Mouse (Mus musculus) urinary bladder, adult 18-20 months (tissue): Measurements from ENCODE around the gene Fcer2a.

ENCODE experiments used
- DNase-seq, 2 experiments: peaks; one replicate each; pipeline ENCODE4 v3.0.0; 2022; ENCODE audit warnings: low spot score in 2 of 2, mixed read lengths in 2 of 2

The Fcer2a gene

GRCm38 (mm10) chr8:3676131-3676992 is 17.6 kb downstream of the Fcer2a start, which contains the start of gene Trappc5:
Gene Trappc5, plus strand, starts transcription at chr8:3676299.
- DNase-seq, result peak; percentile 86 to 91

DNA sequence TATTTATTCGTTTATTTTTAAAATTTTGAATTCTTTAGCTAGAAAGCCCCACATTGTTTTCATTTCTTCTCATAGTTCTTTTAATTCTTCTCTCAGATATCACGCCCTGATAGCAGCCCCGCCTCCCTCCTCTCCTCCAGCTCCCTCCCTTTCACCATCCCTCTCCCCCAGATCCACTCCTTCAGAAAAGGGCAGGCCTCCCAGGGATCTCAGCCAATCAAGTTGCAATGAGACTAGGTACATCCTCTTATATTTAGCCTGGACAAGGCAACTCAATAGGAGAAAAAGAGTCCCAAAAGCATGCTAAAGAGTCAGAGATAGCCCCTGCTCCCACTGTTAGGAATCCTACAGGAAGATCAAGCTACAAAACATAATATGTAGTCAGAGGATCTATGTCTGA is 19.3 kb downstream of the Fcer2a start:
- DNase-seq, result no peak

DNA sequence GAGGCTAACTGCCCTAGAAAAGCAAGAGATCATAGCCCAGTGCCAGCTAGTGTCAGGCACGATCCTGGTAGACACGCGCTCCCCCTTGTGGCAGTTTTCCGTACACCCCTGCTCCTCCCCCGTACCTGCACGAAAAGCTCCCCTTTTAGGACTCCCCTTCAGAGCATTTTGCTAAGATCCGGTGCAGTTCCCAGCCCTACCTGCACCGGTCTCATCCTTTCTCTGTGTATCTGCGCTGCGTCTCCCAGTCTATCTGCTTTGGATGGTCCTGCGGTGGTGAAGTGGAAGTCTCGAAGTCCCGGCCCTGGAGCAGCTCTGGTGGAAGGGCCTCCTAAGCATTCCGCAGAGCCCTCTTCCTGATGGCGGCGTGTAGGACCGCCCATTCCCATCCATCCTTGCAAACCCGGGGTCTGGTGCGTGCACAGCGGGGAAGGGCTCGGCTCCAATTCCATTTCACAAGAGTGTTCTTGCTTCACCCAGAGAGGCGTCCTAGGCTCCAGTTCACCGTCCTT is 21.9 kb downstream of the Fcer2a start, which contains the start of gene Fcor:
Gene Fcor, minus strand, starts transcription at position 383 of the 512 bp plus-strand sequence.
- peak; percentile 72 to 76 for DNase-seq

DNA sequence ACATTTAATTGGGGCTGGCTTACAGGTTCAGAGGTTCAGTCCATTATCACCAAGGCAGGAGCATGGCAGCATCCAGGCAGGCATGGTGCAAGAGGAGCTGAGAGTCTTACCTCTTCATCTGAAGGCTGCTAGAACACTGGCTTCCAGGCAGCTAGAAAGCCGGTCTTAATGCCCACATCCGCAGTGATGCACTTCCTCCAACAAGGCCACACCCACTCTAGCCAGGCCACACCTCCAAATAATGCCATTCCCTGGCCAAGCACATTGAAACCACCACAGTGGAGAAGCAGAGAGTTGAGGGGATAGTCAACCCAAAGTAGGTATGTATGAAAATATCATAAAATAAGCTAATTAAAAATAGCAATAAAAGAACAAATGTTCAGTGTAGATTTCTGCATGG is 23.6 kb downstream of the Fcer2a start:
- peak in 1 of 2 experiments; percentile 11 for DNase-seq

DNA sequence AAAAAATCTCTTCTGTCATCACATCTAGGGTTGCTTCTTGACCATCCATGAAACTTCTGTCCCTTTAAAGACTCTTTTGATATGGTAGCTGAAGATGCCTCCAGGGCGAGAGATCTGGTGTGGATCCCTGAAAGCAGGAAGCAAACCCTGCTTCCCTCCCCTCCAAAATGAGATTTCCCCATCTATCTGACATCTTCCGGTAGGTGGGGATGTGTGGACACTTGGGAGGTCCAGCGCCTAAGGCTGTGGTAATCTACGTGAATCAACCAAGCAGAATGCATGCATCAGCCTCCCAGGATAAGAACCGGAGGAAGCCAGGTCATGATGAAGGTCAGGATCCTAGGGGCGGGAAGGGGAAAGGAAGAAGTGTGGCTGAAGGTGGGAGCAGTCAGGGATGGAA is 28.5 kb downstream of the Fcer2a start, which contains the start of gene Mcemp1:
Gene Mcemp1, plus strand, starts transcription at position 248 of the 400 bp plus-strand sequence.
- no peak for DNase-seq

- DNase-seq, result no peak
These were observed 29.6 kb downstream of the Fcer2a start for GRCm38 (mm10) chr8:3664405-3664804.

- no peak for DNase-seq
These were observed 33.1 kb downstream of the Fcer2a start for GRCm38 (mm10) chr8:3660889-3661288.

GRCm38 (mm10) chr8:3656725-3657381 is 37.1 kb downstream of the Fcer2a start:
- no peak for DNase-seq

- DNase-seq, result no peak
These were observed 38.4 kb downstream of the Fcer2a start, which contains the start of gene Retn for GRCm38 (mm10) chr8:3655526-3655925. Gene Retn, plus strand, starts transcription at chr8:3655770.

- DNase-seq, result no peak
These were observed 39.1 kb downstream of the Fcer2a start for GRCm38 (mm10) chr8:3654726-3655508.

GRCm38 (mm10) chr8:3652845-3653244 is 41.1 kb downstream of the Fcer2a start:
- no peak for DNase-seq

GRCm38 (mm10) chr8:3648990-3649389 is 45.0 kb downstream of the Fcer2a start:
- no peak for DNase-seq

GRCm38 (mm10) chr8:3648268-3648667 is 45.7 kb downstream of the Fcer2a start:
- no peak for DNase-seq

DNA sequence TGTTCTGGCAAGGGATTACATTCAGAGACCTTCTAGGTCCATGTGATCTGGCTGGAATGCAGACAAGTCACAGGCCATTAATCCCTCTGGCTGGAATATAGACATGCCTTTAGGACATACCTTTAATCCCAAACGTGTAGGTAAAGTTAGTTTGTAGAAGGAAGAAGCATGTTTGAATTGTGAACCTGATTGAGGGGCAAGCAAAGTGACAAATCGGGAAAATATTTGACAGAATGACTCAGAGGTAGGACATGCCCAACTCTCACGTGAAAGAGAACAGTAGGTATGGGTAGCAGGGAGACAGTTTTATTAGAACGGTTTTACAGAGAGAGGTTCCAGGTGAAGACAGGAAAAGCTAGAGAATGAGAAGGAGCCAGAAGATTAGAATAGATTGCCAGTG is 46.4 kb downstream of the Fcer2a start:
- no peak for DNase-seq

DNA sequence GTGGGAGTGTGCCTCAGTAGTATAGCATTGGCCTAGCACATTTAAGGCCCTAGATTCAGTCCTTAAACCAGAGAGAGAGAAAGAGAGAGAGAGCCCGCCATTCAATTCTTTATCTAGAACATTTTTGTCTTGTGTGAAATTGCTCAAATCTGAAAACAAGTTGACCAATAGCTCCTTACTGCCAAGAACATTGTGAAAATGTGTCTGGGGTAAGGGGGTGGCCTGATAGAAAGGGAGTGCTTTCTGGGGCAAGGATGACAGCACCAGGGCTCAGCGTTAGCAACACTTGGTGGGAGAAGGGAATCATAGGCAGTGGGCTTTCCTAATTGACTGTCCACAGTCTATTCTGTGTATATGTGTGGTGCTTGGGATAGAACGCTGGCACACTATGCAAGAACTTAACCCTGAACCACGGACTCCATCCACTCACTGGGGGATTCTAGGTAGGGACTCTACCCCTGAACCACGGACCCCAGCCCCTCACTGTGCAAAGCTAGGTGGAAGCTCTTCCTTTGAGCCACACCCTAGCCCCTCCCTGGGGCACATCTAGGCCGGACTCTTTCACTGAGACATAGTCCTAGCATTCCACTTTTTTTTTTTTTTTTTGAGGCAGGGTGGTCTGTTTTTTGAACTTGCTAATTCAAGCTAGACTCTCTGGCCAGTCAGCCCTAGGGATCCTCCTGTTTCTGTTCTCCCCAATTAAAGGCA is 47.0 kb downstream of the Fcer2a start:
- no peak for DNase-seq

DNA sequence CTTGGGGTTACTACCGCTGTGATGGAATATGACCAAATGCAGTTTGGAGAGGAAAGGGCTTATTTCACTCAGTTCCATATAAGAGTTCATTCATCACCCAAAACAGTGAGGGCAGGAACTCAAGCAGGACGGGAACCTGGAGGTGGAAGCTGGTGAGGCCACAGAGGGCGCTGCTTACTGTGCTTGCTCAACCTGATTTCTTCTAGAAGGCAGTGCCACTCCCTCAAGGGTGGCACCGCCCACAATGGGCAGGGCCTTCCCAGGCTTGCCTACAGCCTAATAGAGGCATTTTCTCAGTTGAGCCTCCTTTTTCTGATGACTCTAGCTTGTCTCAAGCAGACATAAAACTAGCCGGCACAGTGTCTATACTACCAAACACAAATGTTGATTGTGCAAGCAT is 48.2 kb downstream of the Fcer2a start:
- peak; percentile 25 to 37 for DNase-seq
